In the genomic region with DNA sequence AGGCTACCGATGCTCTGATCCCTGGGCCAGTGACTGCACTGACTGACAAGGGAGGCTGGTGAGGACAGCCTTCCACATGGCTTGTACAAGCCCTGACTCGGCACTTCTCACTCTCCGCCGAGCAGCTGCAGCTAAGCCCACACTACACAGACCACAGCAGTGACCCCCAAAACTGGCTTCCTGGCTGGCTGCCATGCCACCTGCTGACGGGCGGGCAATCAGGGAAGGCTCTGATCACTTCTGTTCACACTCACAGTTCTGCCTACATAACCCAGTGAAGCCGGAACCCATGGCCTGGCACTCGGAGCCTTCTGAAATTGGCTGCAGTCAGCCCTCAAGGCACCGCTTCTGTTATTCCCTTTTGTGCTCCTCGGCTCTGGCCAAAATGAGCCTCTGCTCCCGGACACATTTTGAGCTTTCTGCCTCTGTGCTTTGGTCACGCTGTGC, we compare ENCODE assay signal across 11 mouse cellular contexts.
DNase-seq lines count a peak whose midpoint lies in the region; ATAC-seq lines count a peak whose summit lies in the region.
"Had no signal": no experiment of that assay in that cellular context is flagged by ENCODE, and none has a peak within 500 bp of the region (broad histone marks: within the 10 kb centered on the region; RNA-seq: fewer than 3 reads in every experiment).

No protein-coding gene starts in this region.

- H3K4me1 ChIP-seq in hindbrain, embryonic 15.5 days (replicated peaks) = peaks cover 6% of the 10 kb centered on the region; the same call in 1 of the 2 replicates
- no peaks in the 10 kb centered on the region for H3K4me1 ChIP-seq in hindbrain, embryonic 10.5 days (replicated peaks)
- 0 out of 2 replicates have a peak, but pooled peaks cover 3% of the 10 kb centered on the region for H3K4me1 ChIP-seq in midbrain, embryonic 16.5 days (ENCODE audit: control insufficient read depth, insufficient read depth, low read length)
- H3K4me1 ChIP-seq: embryonic facial prominence, embryonic 13.5 days; limb, embryonic 12.5 days had no signal

- no peak overlapping the region for H3K9ac ChIP-seq in hindbrain, embryonic 15.5 days
- no peak overlapping the region; the same call in 1 of the 2 replicates for H3K9ac ChIP-seq in midbrain, embryonic 16.5 days (ENCODE audit: low read depth, low read length)
- H3K9ac ChIP-seq: embryonic facial prominence, embryonic 13.5 days; limb, embryonic 12.5 days had no signal

- no peak overlapping the region for H3K4me3 ChIP-seq in hindbrain, embryonic 15.5 days
- no peak overlapping the region for H3K4me3 ChIP-seq in hindbrain, embryonic 10.5 days
- H3K4me3 ChIP-seq in midbrain, embryonic 16.5 days (ENCODE audit: low read depth, low read length) = no peak overlapping the region
- H3K4me3 ChIP-seq: embryonic facial prominence, embryonic 13.5 days; limb, embryonic 12.5 days had no signal

- DNase-seq in hindbrain, embryonic 10.5 days (ENCODE audit: low spot score) = no peak
- peak; percentile 92 to 96 for DNase-seq in cerebellum, postnatal 14 days
- DNase-seq in layer of hippocampus, adult 18-20 months (ENCODE audit: low spot score in 2 of 2) = peak; percentile 44 to 53
- DNase-seq in ovary, postnatal 10 days (ENCODE audit: low spot score) = no peak
- DNase-seq in lung, postnatal 25 days (ENCODE audit: low spot score) = no peak
- DNase-seq in kidney, postnatal 10 days = no peak

- H3K4me2 ChIP-seq in hindbrain, embryonic 15.5 days = no peak overlapping the region
- no peak overlapping the region for H3K4me2 ChIP-seq in midbrain, embryonic 16.5 days (ENCODE audit: low read length)
- H3K4me2 ChIP-seq: embryonic facial prominence, embryonic 13.5 days; limb, embryonic 12.5 days had no signal

- no peaks in the 10 kb centered on the region for H3K9me3 ChIP-seq in hindbrain, embryonic 15.5 days
- no peaks in the 10 kb centered on the region for H3K9me3 ChIP-seq in hindbrain, embryonic 10.5 days
- no peaks in the 10 kb centered on the region for H3K9me3 ChIP-seq in midbrain, embryonic 16.5 days (replicated peaks; ENCODE audit: control insufficient read depth, low read length, poor library complexity, severe bottlenecking)
- H3K9me3 ChIP-seq: embryonic facial prominence, embryonic 13.5 days; limb, embryonic 12.5 days had no signal

- peak; percentile 65 for ATAC-seq in hindbrain, embryonic 15.5 days (ENCODE audit: low FRiP score, low read depth)
- peak; percentile 71; the same call in 1 of the 2 replicates for ATAC-seq in midbrain, embryonic 16.5 days

- no peaks in the 10 kb centered on the region for H3K36me3 ChIP-seq in hindbrain, embryonic 15.5 days
- H3K36me3 ChIP-seq in hindbrain, embryonic 10.5 days = no peaks in the 10 kb centered on the region
- no peaks in the 10 kb centered on the region for H3K36me3 ChIP-seq in midbrain, embryonic 16.5 days (ENCODE audit: control insufficient read depth, insufficient read depth, low read length)

- H3K27me3 ChIP-seq in hindbrain, embryonic 15.5 days = no peaks in the 10 kb centered on the region
- no peaks in the 10 kb centered on the region for H3K27me3 ChIP-seq in hindbrain, embryonic 10.5 days (ENCODE audit: insufficient read depth, poor library complexity, severe bottlenecking)
- no peaks in the 10 kb centered on the region for H3K27me3 ChIP-seq in midbrain, embryonic 16.5 days (ENCODE audit: control insufficient read depth, insufficient read depth, low read depth, low read length)
- H3K27me3 ChIP-seq: CH12.LX; embryonic facial prominence, embryonic 13.5 days; limb, embryonic 12.5 days had no signal

- WGBS in hindbrain, embryonic 15.5 days = 55% methylated on average over 12 of the region's 12 CpGs
- WGBS in hindbrain, embryonic 10.5 days = 92% methylated on average over 12 of the region's 12 CpGs
- 72% methylated on average over 12 of the region's 12 CpGs for WGBS in midbrain, embryonic 16.5 days

- H3K27ac ChIP-seq in hindbrain, embryonic 15.5 days (replicated peaks) = 0 out of 2 replicates have a peak overlapping the region, but pooled peaks have one; percentile 11
- H3K27ac ChIP-seq in hindbrain, embryonic 10.5 days = no peak overlapping the region
- H3K27ac ChIP-seq in midbrain, embryonic 16.5 days (ENCODE audit: low read length) = no peak overlapping the region
- H3K27ac ChIP-seq: embryonic facial prominence, embryonic 13.5 days; limb, embryonic 12.5 days had no signal

Comparison
In these comparisons a context has a peak if more than half of its experiments do, and no peak if none do; other contexts are left out.
1. DNase-seq: peak in cerebellum, postnatal 14 days (2 of 2) and layer of hippocampus, adult 18-20 months (2 of 2); none in hindbrain, embryonic 10.5 days (single experiment), ovary, postnatal 10 days (single experiment), lung, postnatal 25 days (single experiment) and kidney, postnatal 10 days (single experiment).